Mouse (Mus musculus) urinary bladder, postnatal 36 days (tissue): ENCODE results near the gene Thumpd3.

Experiments
- DNase-seq, 2 experiments: peaks; one replicate each; pipeline ENCODE4 v3.0.0; 2022; ENCODE audit warnings: low spot score in 2 of 2, mixed read lengths in 1 of 2

Gene Thumpd3

DNA sequence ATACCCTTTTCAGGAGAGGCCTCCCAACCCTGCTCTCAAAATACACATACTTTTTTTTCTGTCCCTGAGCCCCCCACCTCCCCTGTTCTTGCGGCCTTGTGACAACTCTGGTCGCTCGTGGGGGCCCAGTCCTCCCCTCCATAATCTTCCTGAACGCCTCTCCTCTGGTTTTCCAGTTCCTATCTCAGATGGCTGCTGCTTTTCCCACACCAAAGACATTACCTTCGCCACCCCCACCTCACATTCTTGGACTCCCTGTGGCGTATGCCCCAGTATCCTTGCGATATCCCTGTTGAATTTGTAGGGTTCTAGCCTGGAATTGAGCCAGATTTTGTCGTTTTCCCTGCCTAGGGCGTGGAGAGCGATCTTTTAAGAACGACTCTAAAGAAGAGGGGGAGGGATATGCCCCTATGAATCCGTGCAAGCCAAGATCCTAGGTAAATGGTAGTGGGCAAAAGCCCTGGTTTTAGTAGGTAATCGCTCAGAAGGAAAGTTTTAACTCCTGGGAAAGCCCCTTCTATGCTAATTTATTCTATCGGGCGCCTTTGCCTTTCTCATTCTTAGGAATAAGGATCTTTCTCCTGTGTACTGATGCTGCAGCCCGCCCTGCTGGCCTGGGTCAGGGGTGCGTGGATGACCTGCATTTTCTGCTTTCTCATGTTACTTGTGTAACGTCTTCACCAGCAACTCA, 32.2 kb downstream of the Thumpd3 start:
- DNase-seq, result peak; percentile 14 to 32

DNA sequence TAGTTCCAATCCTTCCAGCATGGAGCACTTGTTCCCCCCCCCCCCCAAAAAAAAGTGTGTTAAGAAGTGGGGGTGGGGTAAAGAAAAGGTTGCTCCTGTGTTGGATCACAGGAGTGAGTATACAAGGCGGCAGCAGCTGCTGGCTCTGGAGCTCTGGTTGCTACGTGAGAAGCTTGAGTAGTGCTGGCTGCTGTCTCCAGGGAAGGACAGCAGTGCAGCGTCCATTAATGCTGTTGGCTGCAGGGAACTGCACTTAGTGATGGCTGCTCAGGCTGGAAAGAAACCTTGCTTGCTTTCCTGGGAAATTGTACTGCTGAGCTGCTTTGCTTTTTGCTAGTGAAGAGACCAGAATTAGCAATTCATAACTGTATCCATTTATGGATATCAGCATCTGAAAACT, 33.5 kb downstream of the Thumpd3 start:
- DNase-seq, result no peak

DNA sequence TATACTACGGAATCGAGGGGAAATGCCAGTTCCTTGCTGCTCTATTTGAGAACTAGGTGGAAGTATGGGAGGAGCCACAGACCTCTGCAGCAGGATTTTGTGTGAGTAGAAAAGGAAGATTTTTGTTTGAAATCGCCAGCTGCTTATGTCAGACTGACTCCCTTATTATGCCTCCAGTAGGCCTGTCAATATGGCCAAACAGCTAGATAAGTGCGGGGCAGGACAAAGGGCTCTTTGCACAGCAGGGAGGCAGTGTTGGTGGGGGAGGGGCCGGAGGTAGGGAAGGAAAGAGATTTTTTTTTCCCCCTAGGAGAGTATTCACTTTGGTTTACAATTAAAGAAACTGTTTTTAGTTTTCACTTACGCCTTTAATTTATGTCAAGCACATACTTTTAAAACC, 36.2 kb downstream of the Thumpd3 start:
- DNase-seq, result no peak

DNA sequence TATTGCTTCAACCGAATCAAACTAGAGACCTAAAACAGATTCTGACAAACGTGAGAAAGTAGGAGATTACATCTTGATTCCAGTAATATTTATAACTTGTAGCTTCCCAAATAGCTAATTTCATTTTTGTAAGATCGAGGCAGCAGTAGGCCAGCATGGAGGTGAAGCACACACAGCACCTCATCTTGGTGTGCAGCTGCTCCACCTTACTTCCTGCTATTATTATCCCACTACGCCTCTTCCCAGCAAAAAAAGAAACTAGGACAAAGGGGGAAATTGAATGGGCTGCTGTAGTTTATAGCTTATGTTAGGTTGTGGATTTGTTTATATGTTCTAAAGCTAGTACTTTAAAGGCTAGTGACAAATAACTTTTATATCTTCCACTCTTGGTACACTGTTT, 38.6 kb downstream of the Thumpd3 start:
- DNase-seq, result no peak

- no peak for DNase-seq
Observed at GRCm38 (mm10) chr6:113093206-113093605, 47.2 kb downstream of the Thumpd3 start.

- no peak for DNase-seq
Observed at GRCm38 (mm10) chr6:113095547-113095946, 49.5 kb downstream of the Thumpd3 start.

DNA sequence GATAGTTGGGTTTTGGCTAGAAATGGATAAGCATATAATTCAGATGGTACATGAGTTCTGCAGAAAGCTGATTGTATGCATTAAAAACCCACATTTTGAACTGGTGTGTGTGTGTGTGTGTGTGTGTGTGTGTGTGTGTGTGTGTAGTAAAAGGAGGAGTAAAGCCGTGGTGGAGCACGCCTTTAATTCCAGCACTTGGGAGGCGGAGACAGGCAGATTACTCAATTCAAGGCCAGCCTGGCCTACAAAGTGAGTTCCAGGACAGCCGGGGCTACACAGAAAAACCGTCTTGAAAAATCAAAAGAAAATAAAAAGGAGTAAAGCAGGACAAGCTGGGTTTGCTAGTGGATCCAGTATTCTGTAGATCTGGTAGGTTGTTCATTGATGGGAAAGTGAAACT, 51.6 kb downstream of the Thumpd3 start:
- DNase-seq, result no peak

DNA sequence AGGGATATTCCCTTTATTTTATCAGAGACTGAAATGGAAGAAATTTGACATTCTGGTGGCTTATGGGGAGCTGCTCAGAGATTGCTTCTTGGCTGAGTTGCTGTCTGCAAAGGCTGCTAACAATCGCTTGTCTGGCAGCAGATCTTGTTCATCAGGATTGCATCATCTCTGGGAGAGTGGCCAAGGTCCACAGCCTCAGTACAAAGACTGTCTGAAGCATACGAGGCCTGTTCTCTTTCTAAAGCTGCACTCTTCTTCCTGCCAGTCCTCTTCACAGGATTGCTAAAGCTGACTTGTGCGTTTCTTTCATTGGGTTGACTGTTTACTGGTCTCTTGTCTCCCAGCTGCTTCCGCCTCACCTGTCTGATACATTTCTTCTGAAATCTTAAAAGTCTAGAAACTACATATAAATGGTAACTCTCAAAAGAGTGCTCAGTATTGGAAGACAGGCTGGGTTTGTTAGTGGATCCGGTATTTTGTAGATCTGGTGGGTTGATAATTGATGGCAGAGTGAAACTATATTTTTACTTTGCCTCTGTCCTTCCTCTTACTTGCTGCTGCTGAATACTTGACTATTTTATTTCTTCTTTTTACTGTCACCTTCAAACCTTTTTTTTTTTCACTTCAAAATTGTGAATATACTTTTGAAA, 53.7 kb downstream of the Thumpd3 start:
- peak; percentile 87 to 93 for DNase-seq

GRCm38 (mm10) chr6:113102541-113102940, 56.5 kb downstream of the Thumpd3 start:
- DNase-seq, result no peak

DNA sequence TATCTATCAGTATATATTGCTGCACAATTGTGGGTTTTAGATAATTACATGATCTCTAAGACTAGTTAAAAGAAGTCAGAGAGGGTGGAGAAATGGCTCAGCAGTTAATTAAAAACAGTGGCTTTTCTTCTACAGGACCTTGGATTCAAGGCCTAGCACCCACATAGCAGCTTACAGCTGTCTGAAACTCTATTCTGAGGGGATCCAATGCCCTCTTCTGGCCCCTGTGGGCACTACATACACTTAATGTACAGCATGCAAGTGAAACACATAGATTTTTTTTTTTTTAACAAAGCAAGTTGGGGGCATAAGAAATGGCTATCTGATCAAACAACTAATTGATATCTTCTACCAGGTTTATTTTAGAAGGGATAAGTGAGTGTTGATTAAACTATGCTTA, 57.7 kb downstream of the Thumpd3 start:
- peak in 1 of 2 experiments; percentile 31 for DNase-seq

GRCm38 (mm10) chr6:113109378-113109777, 63.4 kb downstream of the Thumpd3 start:
- no peak for DNase-seq

GRCm38 (mm10) chr6:113109956-113110355, 63.9 kb downstream of the Thumpd3 start:
- no peak for DNase-seq
